Mouse (Mus musculus) midbrain, embryonic 11.5 days (tissue): Measurements from ENCODE around the gene Ldb2. TPM values are rescaled to one million over a fixed set of nuclear protein-coding genes. Genes with fewer than 3 reads are reported as not detected.
A peak's percentile ranks its signal among the peaks of the same experiment; 100 is the strongest.

Experiments used
- ATAC-seq: fragments of 200-750 bp; cut with Nextera tagmentation; 2 replicates; pipeline ENCODE4 v1.8.0; 2017; ENCODE audit warnings: moderate TSS enrichment, moderate library complexity; ENCODE audit not compliant: low FRiP score
- DNase-seq: peaks from one replicate; pipeline ENCODE4 v3.0.0; 2015; ENCODE audit warnings: low spot score; ENCODE audit errors: missing footprints
- H3K27ac ChIP-seq: fragments of 300-500 bp; sonication (generic); 2 replicates; pipeline ENCODE4 v1.5.1; 2014; ENCODE audit warnings: low read depth, low read length
- H3K27me3 ChIP-seq: fragments of 300-500 bp; sonication (generic); 2 replicates; pipeline ENCODE4 v1.6.1; 2014; ENCODE audit warnings: mild to moderate bottlenecking, low read length, moderate library complexity, mixed read lengths; ENCODE audit not compliant: control insufficient read depth, insufficient read depth
- H3K36me3 ChIP-seq: fragments of 300-500 bp; sonication (generic); 2 replicates; pipeline ENCODE4 v1.6.1; 2014; ENCODE audit warnings: mild to moderate bottlenecking, low read length, moderate library complexity, mixed read lengths; ENCODE audit not compliant: control insufficient read depth, insufficient read depth
- H3K4me1 ChIP-seq: fragments of 300-500 bp; sonication (generic); 2 replicates; pipeline ENCODE4 v1.6.1; 2014; ENCODE audit warnings: low read length; ENCODE audit not compliant: control insufficient read depth, insufficient read depth
- H3K4me2 ChIP-seq: fragments of 300-500 bp; sonication (generic); 2 replicates; pipeline ENCODE4 v1.6.1; 2014; ENCODE audit warnings: mild to moderate bottlenecking, moderate library complexity
- H3K4me3 ChIP-seq: fragments of 300-500 bp; sonication (generic); 2 replicates; pipeline ENCODE4 v1.5.1; 2014; ENCODE audit warnings: low read depth, low read length
- H3K9ac ChIP-seq: fragments of 300-500 bp; sonication (generic); 2 replicates; pipeline ENCODE4 v1.6.1; 2014; ENCODE audit warnings: low read length
- H3K9me3 ChIP-seq: fragments of 300-500 bp; sonication (generic); 2 replicates; pipeline ENCODE4 v1.6.1; 2016; ENCODE audit warnings: low read length; ENCODE audit not compliant: control insufficient read depth
- WGBS: fragments of 180-500 bp; shearing (Covaris S2); extraction: QIAGEN DNeasy Blood & Tissue Kit; methylation state at CpG from one replicate; pipeline ENCODE4 v1.1.7; 2014; 5-methylcytosine and 5-hydroxymethylcytosine counted together
- polyA plus RNA-seq: library from polyadenylated mRNA; unstranded; fragments of >200 nt; fragmentation: Nextera tagmentation; extraction: Ambion mirVana; gene quantifications from 2 replicates; pipeline ENCODE4 v1.2.1, GENCODE M21; 2014

Ldb2 gene
- polyA plus RNA-seq, 1 experiment from 2014 or later, result 15.6 TPM

- 57% methylated on average over 2 of the region's 2 CpGs for WGBS
- no peak overlapping the region for H3K9ac ChIP-seq
Measured at GRCm38 (mm10) chr5:44670336-44670735, 129.1 kb downstream of the Ldb2 start.

GRCm38 (mm10) chr5:44667907-44668306 lies 131.6 kb downstream of the Ldb2 start:
- Histone ChIP-seq H3K9me3 (no peaks in the 10 kb centered on the region), H3K27me3 (no peaks in the 10 kb centered on the region), H3K4me2 (no peak overlapping the region), H3K9ac (no peak overlapping the region), H3K27ac (no peak overlapping the region), H3K4me3 (no peak overlapping the region), H3K4me1 (no peaks in the 10 kb centered on the region), H3K36me3 (no peaks in the 10 kb centered on the region)
- DNase-seq (no peak), ATAC-seq (no peak)
- 79% methylated on average over 3 of the region's 3 CpGs for WGBS

More at GRCm38 (mm10) chr5:44670336-44670735, 129.1 kb downstream of the Ldb2 start:
- Histone ChIP-seq H3K27me3 (no peaks in the 10 kb centered on the region), H3K9me3 (no peaks in the 10 kb centered on the region), H3K27ac (no peak overlapping the region), H3K36me3 (no peaks in the 10 kb centered on the region), H3K4me1 (no peaks in the 10 kb centered on the region), H3K4me2 (no peak overlapping the region), H3K4me3 (no peak overlapping the region)
- no peak for ATAC-seq
- DNase-seq, result no peak

- 85% methylated on average over 10 of the region's 10 CpGs for WGBS
- Histone ChIP-seq H3K4me2 (no peak overlapping the region), H3K27me3 (no peaks in the 10 kb centered on the region), H3K4me3 (no peak overlapping the region), H3K9me3 (no peaks in the 10 kb centered on the region), H3K9ac (no peak overlapping the region), H3K36me3 (no peaks in the 10 kb centered on the region), H3K27ac (no peak overlapping the region), H3K4me1 (no peaks in the 10 kb centered on the region)
- DNase-seq, result no peak
- ATAC-seq, result no peak
Measured at GRCm38 (mm10) chr5:44667383-44667782, 132.1 kb downstream of the Ldb2 start.

GRCm38 (mm10) chr5:44659651-44660050 lies 139.8 kb downstream of the Ldb2 start:
- H3K4me3 ChIP-seq, result no peak overlapping the region
- no peaks in the 10 kb centered on the region; the same call in 1 of the 2 replicates for H3K4me1 ChIP-seq
- H3K27me3 ChIP-seq, result no peaks in the 10 kb centered on the region
- 91% methylated on average over 11 of the region's 11 CpGs for WGBS
- H3K4me2 ChIP-seq, result no peak overlapping the region
- no peak overlapping the region for H3K27ac ChIP-seq
- DNase-seq (peak; percentile 17), ATAC-seq (no peak)
- H3K9me3 ChIP-seq, result no peaks in the 10 kb centered on the region
- no peak overlapping the region for H3K9ac ChIP-seq
- H3K36me3 ChIP-seq, result no peaks in the 10 kb centered on the region

- H3K27ac ChIP-seq, result no peak overlapping the region
- H3K4me2 ChIP-seq, result no peak overlapping the region
- H3K36me3 ChIP-seq, result no peaks in the 10 kb centered on the region
- 95% methylated on average over 1 of the region's 1 CpGs for WGBS
- H3K4me1 ChIP-seq, result peaks cover 3% of the 10 kb centered on the region; the same call in 1 of the 2 replicates
- ATAC-seq (no peak), DNase-seq (peak; percentile 69)
- no peaks in the 10 kb centered on the region for H3K9me3 ChIP-seq
- no peak overlapping the region for H3K9ac ChIP-seq
- H3K27me3 ChIP-seq, result no peaks in the 10 kb centered on the region
- H3K4me3 ChIP-seq, result no peak overlapping the region
Measured at GRCm38 (mm10) chr5:44656707-44657106, 142.8 kb downstream of the Ldb2 start.

- H3K27me3 ChIP-seq, result no peaks in the 10 kb centered on the region
- no peaks in the 10 kb centered on the region for H3K36me3 ChIP-seq
- no peak overlapping the region for H3K4me3 ChIP-seq
- H3K4me1 ChIP-seq, result peaks cover 3% of the 10 kb centered on the region; the same call in 1 of the 2 replicates
- peak; percentile 84 for ATAC-seq
- no peaks in the 10 kb centered on the region for H3K9me3 ChIP-seq
- no peak overlapping the region for H3K4me2 ChIP-seq
- no peak overlapping the region; the same call in 1 of the 2 replicates for H3K27ac ChIP-seq
- no peak overlapping the region for H3K9ac ChIP-seq
- 7% methylated on average over 9 of the region's 9 CpGs for WGBS
- peak; percentile 88 for DNase-seq
Measured at GRCm38 (mm10) chr5:44654403-44654802, 145.1 kb downstream of the Ldb2 start.

GRCm38 (mm10) chr5:44646842-44647190 lies 152.7 kb downstream of the Ldb2 start:
- H3K36me3 ChIP-seq, result no peaks in the 10 kb centered on the region
- no peaks in the 10 kb centered on the region for H3K9me3 ChIP-seq
- WGBS, result 41% methylated on average over 2 of the region's 2 CpGs
- DNase-seq, result no peak
- H3K4me1 ChIP-seq, result peaks cover 5% of the 10 kb centered on the region; the same call in 1 of the 2 replicates
- H3K4me2 ChIP-seq, result no peak overlapping the region
- ATAC-seq, result peak; percentile 48; the same call in 1 of the 2 replicates
- H3K27ac ChIP-seq, result no peak overlapping the region
- H3K4me3 ChIP-seq, result no peak overlapping the region
- H3K9ac ChIP-seq, result no peak overlapping the region
- no peaks in the 10 kb centered on the region for H3K27me3 ChIP-seq

GRCm38 (mm10) chr5:44645952-44646841 lies 153.3 kb downstream of the Ldb2 start:
- H3K4me2 ChIP-seq, result no peak overlapping the region
- no peak overlapping the region for H3K4me3 ChIP-seq
- H3K9me3 ChIP-seq, result no peaks in the 10 kb centered on the region
- H3K9ac ChIP-seq, result no peak overlapping the region
- H3K27me3 ChIP-seq, result no peaks in the 10 kb centered on the region
- DNase-seq, result no peak
- ATAC-seq, result peak; percentile 38; the same call in 1 of the 2 replicates
- H3K27ac ChIP-seq, result no peak overlapping the region
- 79% methylated on average over 4 of the region's 4 CpGs for WGBS
- H3K4me1 ChIP-seq, result peaks cover 5% of the 10 kb centered on the region; the same call in 1 of the 2 replicates
- no peaks in the 10 kb centered on the region for H3K36me3 ChIP-seq

- Histone ChIP-seq H3K36me3 (no peaks in the 10 kb centered on the region), H3K9ac (no peak overlapping the region), H3K9me3 (no peaks in the 10 kb centered on the region), H3K4me2 (no peak overlapping the region), H3K27ac (no peak overlapping the region), H3K4me1 (peaks cover 5% of the 10 kb centered on the region; the same call in 1 of the 2 replicates), H3K27me3 (no peaks in the 10 kb centered on the region), H3K4me3 (no peak overlapping the region)
- no peak for ATAC-seq
- 63% methylated on average over 3 of the region's 3 CpGs for WGBS
- DNase-seq, result no peak
Measured at GRCm38 (mm10) chr5:44643079-44643478, 156.4 kb downstream of the Ldb2 start.
